Mouse (Mus musculus) frontal cortex, adult (tissue): ENCODE data around the gene Trib3.
"Not testable (repeated sequence)": the region's sequence is repeated elsewhere in the genome, so short reads cannot be mapped to it uniquely, and the experiment has no call there.

Experiments used
- ATAC-seq: cut with Nextera tagmentation; 2 replicates; pipeline ENCODE4 v1.9.2; 2017; ENCODE audit warnings: mild to moderate bottlenecking, moderate library complexity, mixed read lengths; ENCODE audit not compliant: low TSS enrichment

The Trib3 gene

GRCm38 (mm10) chr2:152307186-152307585 lies 36.6 kb downstream of the Trib3 start:
- no peak for ATAC-seq

GRCm38 (mm10) chr2:152305480-152305879 lies 38.4 kb downstream of the Trib3 start:
- ATAC-seq: no peak

- ATAC-seq: no peak
Measured at GRCm38 (mm10) chr2:152303781-152304180, 40.1 kb downstream of the Trib3 start.

- ATAC-seq: peak; percentile 92
Measured at GRCm38 (mm10) chr2:152302862-152303261, 41.0 kb downstream of the Trib3 start.

- ATAC-seq: no peak
Measured at GRCm38 (mm10) chr2:152294541-152294940, 49.3 kb downstream of the Trib3 start.

GRCm38 (mm10) chr2:152293727-152294475 lies 49.9 kb downstream of the Trib3 start, which contains the start of gene Tbc1d20:
TSS of gene Tbc1d20 (plus strand) at chr2:152293828.
- ATAC-seq: peak; percentile 91

- peak; percentile 45 for ATAC-seq
Measured at GRCm38 (mm10) chr2:152293179-152293726, 50.6 kb downstream of the Trib3 start.

GRCm38 (mm10) chr2:152292475-152292874 lies 51.4 kb downstream of the Trib3 start:
- no peak for ATAC-seq

GRCm38 (mm10) chr2:152289623-152290022 lies 54.2 kb downstream of the Trib3 start:
- not testable (repeated sequence) for ATAC-seq

GRCm38 (mm10) chr2:152288046-152288445 lies 55.8 kb downstream of the Trib3 start:
- ATAC-seq: no peak

GRCm38 (mm10) chr2:152287560-152287959 lies 56.3 kb downstream of the Trib3 start:
- ATAC-seq: no peak
